Mouse (Mus musculus): ENCODE measurements at regions not wholly inside any gene's neighbourhood (a gene's known extent, or its start where the extent isn't known, plus 50 kb on each side); places are given as distances from the start of the nearest gene placed in this dataset.
A peak's percentile ranks its signal among the peaks of the same experiment; 100 is the strongest.

DNA sequence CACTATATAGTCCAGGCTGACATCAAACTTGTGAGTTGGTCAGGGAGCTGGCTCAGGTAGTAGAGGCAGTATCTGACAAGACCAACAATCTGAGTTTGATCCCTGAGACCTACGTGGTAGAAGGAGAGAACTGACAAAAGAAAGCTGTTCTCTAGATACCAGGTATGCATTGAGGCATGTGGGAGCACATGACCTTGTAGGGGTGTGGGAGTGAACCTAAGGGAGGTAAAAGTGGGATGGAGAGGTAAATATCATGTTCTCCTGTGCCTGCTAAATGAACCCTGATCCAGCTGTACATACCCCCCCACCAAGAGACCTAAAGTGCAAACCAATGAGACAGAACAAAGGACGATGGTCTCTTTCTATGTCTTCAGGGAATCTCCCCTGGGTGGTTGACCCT is 308.3 kb downstream of the 1190002N15Rik start:
- Histone ChIP-seq H3K9me3 (ENCODE audit: low read length) (no peaks in the 10 kb centered on the region), H3K4me1 (ENCODE audit: insufficient read depth, low read length) (no peaks in the 10 kb centered on the region), H3K4me3 (ENCODE audit: low read depth, low read length) (no peak overlapping the region), H3K27me3 (ENCODE audit: insufficient read depth, low read length) (no peaks in the 10 kb centered on the region), H3K27ac (ENCODE audit: low read depth, low read length) (no peak overlapping the region), H3K4me2 (ENCODE audit: low read depth, low read length, poor library complexity, severe bottlenecking) (no peak overlapping the region), H3K9ac (replicated peaks; ENCODE audit: low read length, poor library complexity, severe bottlenecking) (no peak overlapping the region), H3K36me3 (ENCODE audit: insufficient read depth, low read length) (no peaks in the 10 kb centered on the region)
- WGBS, result 76% methylated on average over 2 of the region's 2 CpGs
- TF ChIP-seq CTCF (IDR thresholded peaks at IDR 0.05), result no peak
- ATAC-seq (ENCODE audit: low FRiP score) (no peak), DNase-seq (ENCODE audit: low spot score) (no peak)

DNA sequence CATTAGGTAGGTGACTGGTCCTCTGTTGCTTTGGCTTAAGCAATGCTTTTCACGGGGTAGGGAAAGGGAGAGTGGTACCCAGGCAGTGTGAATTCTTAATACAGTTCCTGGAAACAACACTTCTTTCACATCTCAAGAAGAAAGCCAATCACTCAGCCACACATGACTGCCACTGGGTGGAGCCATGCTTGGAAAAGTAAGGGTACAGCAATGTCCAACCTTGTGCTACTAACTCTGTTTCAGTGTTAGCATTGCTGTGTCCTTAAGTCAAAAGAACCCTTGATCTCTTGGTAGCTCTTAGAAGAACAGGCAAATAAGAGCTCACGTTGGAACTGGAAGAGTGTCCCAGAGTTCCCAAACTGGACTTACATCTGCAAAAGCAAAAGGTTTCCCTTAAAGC is 318.8 kb downstream of the 1190002N15Rik start:
- ATAC-seq (ENCODE audit: low FRiP score) (no peak), DNase-seq (ENCODE audit: low spot score) (no peak)
- 74% methylated on average over 2 of the region's 2 CpGs for WGBS

DNA sequence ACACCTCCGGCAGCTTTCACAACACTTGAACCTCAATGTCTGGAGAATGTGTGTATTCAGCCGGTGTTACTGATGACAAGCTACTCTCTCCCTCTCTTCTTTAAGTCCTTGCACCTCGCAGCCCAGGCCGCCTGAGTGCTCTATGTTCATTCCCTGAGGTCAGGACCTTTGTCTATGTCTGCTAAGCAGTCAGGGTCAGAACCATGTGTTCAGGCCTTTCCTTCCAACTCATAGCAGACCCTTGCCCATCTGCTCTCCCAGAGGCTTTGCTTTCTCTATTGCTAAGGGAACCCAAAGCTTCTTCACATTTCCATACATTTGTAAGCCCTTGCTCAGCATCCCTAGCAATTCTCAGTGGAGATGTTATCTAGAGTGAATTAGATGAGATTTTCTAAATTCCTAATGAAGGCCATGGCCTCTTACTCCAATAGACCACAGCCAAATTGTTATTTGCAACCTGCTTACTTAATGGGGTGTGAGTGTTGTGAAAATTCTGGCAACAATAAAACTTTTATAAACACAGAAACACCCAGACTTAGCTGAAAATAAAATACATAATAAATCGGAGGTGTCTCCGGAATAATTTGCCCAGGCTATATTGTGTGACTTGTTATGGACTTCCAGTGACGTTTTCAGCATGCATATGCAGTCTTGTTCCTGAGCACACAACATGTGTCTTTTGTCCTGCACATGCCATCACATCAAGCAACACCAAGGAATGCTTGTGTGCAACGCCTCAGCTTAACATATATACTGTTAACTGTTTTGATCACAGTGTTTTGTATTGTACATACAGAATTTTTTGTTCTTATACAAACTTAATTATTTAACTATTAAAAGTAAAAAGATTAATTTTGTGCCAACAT is 321.2 kb downstream of the 1190002N15Rik start:
- Histone ChIP-seq H3K4me3 (ENCODE audit: low read depth, low read length) (no peak overlapping the region), H3K36me3 (ENCODE audit: insufficient read depth, low read length) (no peaks in the 10 kb centered on the region), H3K9ac (replicated peaks; ENCODE audit: low read length, poor library complexity, severe bottlenecking) (no peak overlapping the region), H3K27me3 (ENCODE audit: insufficient read depth, low read length) (no peaks in the 10 kb centered on the region), H3K9me3 (ENCODE audit: low read length) (no peaks in the 10 kb centered on the region), H3K27ac (ENCODE audit: low read depth, low read length) (no peak overlapping the region), H3K4me2 (ENCODE audit: low read depth, low read length, poor library complexity, severe bottlenecking) (no peak overlapping the region), H3K4me1 (ENCODE audit: insufficient read depth, low read length) (no peaks in the 10 kb centered on the region)
- DNase-seq (ENCODE audit: low spot score), result no peak
- ATAC-seq (ENCODE audit: low FRiP score), result no peak
- 82% methylated on average over 8 of the region's 8 CpGs for WGBS
- TF ChIP-seq CTCF (IDR thresholded peaks at IDR 0.05), result no peak

More for the DNA sequence above, 318.8 kb downstream of the 1190002N15Rik start:
- Histone ChIP-seq H3K4me1 (ENCODE audit: insufficient read depth, low read length) (no peaks in the 10 kb centered on the region), H3K9me3 (ENCODE audit: low read length) (no peaks in the 10 kb centered on the region), H3K9ac (replicated peaks; ENCODE audit: low read length, poor library complexity, severe bottlenecking) (no peak overlapping the region), H3K4me3 (ENCODE audit: low read depth, low read length) (no peak overlapping the region), H3K27me3 (ENCODE audit: insufficient read depth, low read length) (no peaks in the 10 kb centered on the region), H3K36me3 (ENCODE audit: insufficient read depth, low read length) (no peaks in the 10 kb centered on the region), H3K4me2 (ENCODE audit: low read depth, low read length, poor library complexity, severe bottlenecking) (no peak overlapping the region), H3K27ac (ENCODE audit: low read depth, low read length) (no peak overlapping the region)
- TF ChIP-seq CTCF (IDR thresholded peaks at IDR 0.05), result 0 out of 2 replicates have a peak, but pooled peaks have one; percentile 24

DNA sequence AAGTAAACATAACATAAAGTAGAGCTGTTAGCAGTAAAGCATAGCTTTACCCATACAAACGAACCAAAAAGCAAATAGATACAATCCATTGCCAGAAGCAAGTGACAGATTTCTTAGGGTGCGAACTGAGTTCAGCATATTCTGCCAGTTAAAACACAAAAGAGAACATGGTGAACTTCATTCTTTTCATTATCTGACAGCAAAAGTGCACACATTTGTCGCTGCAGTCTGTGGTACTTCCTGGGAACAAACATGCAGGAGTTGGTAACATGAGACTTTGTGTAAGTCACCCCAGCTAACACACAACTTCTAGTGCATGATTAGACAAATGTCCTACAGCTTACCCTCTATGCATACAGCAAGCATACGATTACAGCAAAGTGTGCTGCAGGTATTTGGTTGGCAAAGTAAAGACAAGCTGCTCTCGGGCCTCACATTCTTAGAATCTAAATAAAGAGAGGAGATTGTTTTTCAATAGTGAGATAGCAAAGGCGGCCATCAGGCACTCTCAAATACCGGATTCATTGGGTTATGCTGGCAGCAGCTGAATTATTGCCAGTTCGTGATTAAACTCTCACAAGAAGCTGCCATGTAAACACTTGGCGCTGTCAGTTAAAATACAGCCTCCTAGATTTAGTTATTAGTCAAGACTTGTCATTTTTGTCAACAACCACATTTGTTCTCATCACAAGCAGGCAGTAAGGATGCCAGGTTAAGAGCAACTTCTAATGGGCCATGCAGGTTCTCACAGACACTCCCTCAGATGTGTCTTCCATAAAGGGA is 327.2 kb downstream of the 1190002N15Rik start:
- Histone ChIP-seq H3K4me1 (ENCODE audit: insufficient read depth, low read length) (no peaks in the 10 kb centered on the region), H3K27ac (ENCODE audit: low read depth, low read length) (no peak overlapping the region), H3K9me3 (ENCODE audit: low read length) (no peaks in the 10 kb centered on the region), H3K36me3 (ENCODE audit: insufficient read depth, low read length) (no peaks in the 10 kb centered on the region), H3K27me3 (ENCODE audit: insufficient read depth, low read length) (no peaks in the 10 kb centered on the region), H3K4me2 (ENCODE audit: low read depth, low read length, poor library complexity, severe bottlenecking) (no peak overlapping the region), H3K4me3 (ENCODE audit: low read depth, low read length) (no peak overlapping the region), H3K9ac (replicated peaks; ENCODE audit: low read length, poor library complexity, severe bottlenecking) (no peak overlapping the region)
- 78% methylated on average over 9 of the region's 9 CpGs for WGBS
- no peak for ATAC-seq (ENCODE audit: low FRiP score)
- TF ChIP-seq CTCF (IDR thresholded peaks at IDR 0.05), result no peak
- DNase-seq (ENCODE audit: low spot score), result no peak

DNA sequence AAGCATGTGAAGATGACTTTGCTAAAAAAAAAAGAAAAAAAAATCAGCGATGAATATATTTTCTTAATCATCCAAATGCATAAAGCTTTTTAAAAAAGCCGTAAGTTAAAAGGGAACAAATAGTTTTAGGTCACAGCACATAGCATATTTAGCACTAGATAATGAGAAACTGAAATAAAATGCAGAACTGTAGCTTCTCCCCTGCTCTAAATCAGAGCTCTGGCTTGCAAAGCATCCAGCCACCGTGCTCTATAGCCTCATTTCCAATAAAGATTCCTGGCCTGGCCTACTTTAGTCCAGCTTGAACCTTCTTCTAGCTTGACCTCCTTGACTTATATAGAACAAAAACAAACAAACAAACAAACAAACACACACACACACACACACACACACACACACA is 328.9 kb downstream of the 1190002N15Rik start:
- Histone ChIP-seq H3K27me3 (ENCODE audit: insufficient read depth, low read length) (no peaks in the 10 kb centered on the region), H3K9me3 (ENCODE audit: low read length) (no peaks in the 10 kb centered on the region), H3K4me3 (ENCODE audit: low read depth, low read length) (no peak overlapping the region), H3K36me3 (ENCODE audit: insufficient read depth, low read length) (no peaks in the 10 kb centered on the region), H3K4me1 (ENCODE audit: insufficient read depth, low read length) (no peaks in the 10 kb centered on the region), H3K27ac (ENCODE audit: low read depth, low read length) (no peak overlapping the region), H3K9ac (replicated peaks; ENCODE audit: low read length, poor library complexity, severe bottlenecking) (no peak overlapping the region), H3K4me2 (ENCODE audit: low read depth, low read length, poor library complexity, severe bottlenecking) (no peak overlapping the region)
- no peak for TF ChIP-seq CTCF (IDR thresholded peaks at IDR 0.05)
- DNase-seq (ENCODE audit: low spot score), result no peak
- no peak for ATAC-seq (ENCODE audit: low FRiP score)
- 88% methylated on average over 3 of the region's 3 CpGs for WGBS

DNA sequence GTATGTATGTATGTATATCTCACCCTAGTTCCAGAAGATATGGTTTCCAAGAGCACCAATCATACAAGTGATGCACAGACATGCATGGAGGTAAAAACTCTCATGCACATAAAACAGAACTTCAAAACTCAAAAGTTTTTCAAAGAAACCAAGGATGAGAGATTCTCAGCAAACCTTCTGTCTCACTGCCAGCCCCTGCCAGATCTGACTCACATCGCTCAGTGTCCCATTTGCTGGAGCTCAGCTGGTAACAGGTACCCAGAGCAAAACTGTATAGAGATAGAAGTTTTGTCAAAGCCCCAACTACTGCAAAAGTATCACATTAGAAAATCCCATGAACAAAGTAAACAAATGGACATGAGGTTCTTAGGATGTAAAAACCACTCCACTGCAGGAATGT is 337.0 kb downstream of the 1190002N15Rik start:
- DNase-seq (ENCODE audit: low spot score) (no peak), ATAC-seq (ENCODE audit: low FRiP score) (no peak)
- Histone ChIP-seq H3K27me3 (ENCODE audit: insufficient read depth, low read length) (no peaks in the 10 kb centered on the region), H3K4me1 (ENCODE audit: insufficient read depth, low read length) (no peaks in the 10 kb centered on the region), H3K36me3 (ENCODE audit: insufficient read depth, low read length) (no peaks in the 10 kb centered on the region), H3K9ac (replicated peaks; ENCODE audit: low read length, poor library complexity, severe bottlenecking) (no peak overlapping the region), H3K4me3 (ENCODE audit: low read depth, low read length) (no peak overlapping the region), H3K4me2 (ENCODE audit: low read depth, low read length, poor library complexity, severe bottlenecking) (no peak overlapping the region), H3K27ac (ENCODE audit: low read depth, low read length) (no peak overlapping the region), H3K9me3 (ENCODE audit: low read length) (no peaks in the 10 kb centered on the region)
- no peak for TF ChIP-seq CTCF (IDR thresholded peaks at IDR 0.05)
- WGBS, result 93% methylated on average over 1 of the region's 1 CpGs

Data from midbrain, postnatal 0 days (tissue).